Mouse (Mus musculus): ENCODE results near the gene Tsc22d1.

Gene Tsc22d1

GRCm38 (mm10) chr14:76488101-76489044 is 73.6 kb downstream of the Tsc22d1 start:
- peak in 1 of 2 experiments; percentile 18 for DNase-seq

GRCm38 (mm10) chr14:76489128-76489527 is 74.4 kb downstream of the Tsc22d1 start:
- DNase-seq = no peak

- DNase-seq = peak; percentile 22 to 37
Measured at GRCm38 (mm10) chr14:76495022-76495421, 80.3 kb downstream of the Tsc22d1 start.

- DNase-seq = no peak
Measured at GRCm38 (mm10) chr14:76497187-76497586, 82.4 kb downstream of the Tsc22d1 start.

GRCm38 (mm10) chr14:76498210-76498609 is 83.4 kb downstream of the Tsc22d1 start:
- DNase-seq = no peak

GRCm38 (mm10) chr14:76499492-76499891 is 84.7 kb downstream of the Tsc22d1 start:
- DNase-seq = no peak

- no peak for DNase-seq
Measured at GRCm38 (mm10) chr14:76500036-76500435, 85.3 kb downstream of the Tsc22d1 start.

GRCm38 (mm10) chr14:76503231-76503851 is 88.6 kb downstream of the Tsc22d1 start:
- DNase-seq = no peak

- peak; percentile 94 to 95 for DNase-seq
Measured at GRCm38 (mm10) chr14:76504121-76504737, 89.5 kb downstream of the Tsc22d1 start.

- DNase-seq = no peak
Measured at GRCm38 (mm10) chr14:76505101-76505438, 90.3 kb downstream of the Tsc22d1 start.

GRCm38 (mm10) chr14:76505439-76506220 is 90.9 kb downstream of the Tsc22d1 start:
- peak; percentile 88 to 92 for DNase-seq

GRCm38 (mm10) chr14:76506425-76507205 is 91.9 kb downstream of the Tsc22d1 start:
- peak in 1 of 2 experiments; percentile 29 for DNase-seq

GRCm38 (mm10) chr14:76507357-76507756 is 92.6 kb downstream of the Tsc22d1 start:
- no peak for DNase-seq

GRCm38 (mm10) chr14:76507804-76508500 is 93.2 kb downstream of the Tsc22d1 start:
- DNase-seq = no peak

GRCm38 (mm10) chr14:76508701-76509100 is 93.9 kb downstream of the Tsc22d1 start:
- peak in 1 of 2 experiments; percentile 20 for DNase-seq

GRCm38 (mm10) chr14:76511971-76512370 is 97.2 kb downstream of the Tsc22d1 start:
- no peak for DNase-seq

- DNase-seq = no peak
Measured at GRCm38 (mm10) chr14:76513395-76514049, 98.8 kb downstream of the Tsc22d1 start.

- no peak for DNase-seq
Measured at GRCm38 (mm10) chr14:76514050-76514585, 99.4 kb downstream of the Tsc22d1 start.

- no peak for DNase-seq
Measured at GRCm38 (mm10) chr14:76515620-76516019, 100.9 kb downstream of the Tsc22d1 start.

GRCm38 (mm10) chr14:76518217-76518616 is 103.5 kb downstream of the Tsc22d1 start:
- DNase-seq = no peak
